Mouse (Mus musculus): ENCODE data around the gene Clk4. TPM values are rescaled to one million over a fixed set of nuclear protein-coding genes. Genes with fewer than 3 reads are reported as not detected.

The Clk4 gene
- 90.0 and 96.8 TPM in 2 replicates for polyA plus RNA-seq (2015; fragmentation: Nextera tagmentation; extraction: Ambion mirVana)

DNA sequence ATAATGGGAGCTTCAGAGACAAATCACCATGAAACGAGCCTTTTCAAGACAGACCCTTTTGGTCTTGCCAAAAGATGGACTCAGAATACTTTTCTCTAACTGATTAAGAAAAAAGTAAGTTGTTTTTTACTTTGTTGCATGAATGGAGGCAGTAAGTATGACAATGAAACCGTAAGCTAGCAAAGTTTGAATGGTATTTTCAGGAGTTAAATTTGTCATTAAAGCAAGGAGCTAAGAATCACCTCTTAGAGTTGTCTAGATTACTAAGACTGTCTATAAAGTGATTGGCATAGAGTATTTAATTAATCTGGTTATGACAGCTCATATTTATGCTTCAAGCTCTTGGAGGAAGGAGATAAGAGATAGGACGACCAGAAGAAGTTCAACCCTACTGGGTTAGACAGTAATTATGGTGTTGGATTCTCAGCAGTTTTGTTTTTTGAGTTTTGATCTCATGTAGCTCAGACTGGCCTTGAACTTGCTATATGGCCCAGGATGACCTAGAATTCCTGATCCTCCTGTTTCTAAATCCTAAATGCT is at the start of gene Clk4:
TSS of gene Clk4 (plus strand) at position 51 of the 540 bp plus-strand sequence.
- Histone ChIP-seq H3K4me1 (replicated peaks; ENCODE audit: insufficient read depth, low read length) (peaks cover 13% of the 10 kb centered on the region; the same call in 1 of the 2 replicates), H3K9me3 (replicated peaks; ENCODE audit: low read length) (no peaks in the 10 kb centered on the region), H3K36me3 (ENCODE audit: insufficient read depth, low read length) (no peaks in the 10 kb centered on the region), H3K27ac (peak within 1 kb of the TSS; percentile 81), H3K4me3 (replicated peaks; ENCODE audit: low read depth, low read length) (peak within 1 kb of the TSS; percentile 85), H3K9ac (ENCODE audit: low read depth, low read length) (peak within 1 kb of the TSS; percentile 96), H3K27me3 (ENCODE audit: insufficient read depth, low read length) (no peaks in the 10 kb centered on the region), H3K4me2 (ENCODE audit: low read length) (peak within 1 kb of the TSS; percentile 81)
- ATAC-seq (replicated peaks; ENCODE audit: low FRiP score, low read depth): no peak
- 85% methylated on average over 3 of the region's 3 CpGs for WGBS
- TF ChIP-seq CTCF (IDR thresholded peaks at IDR 0.05; ENCODE audit: low read depth): no peak
- no peak for DNase-seq (ENCODE audit: low spot score)

DNA sequence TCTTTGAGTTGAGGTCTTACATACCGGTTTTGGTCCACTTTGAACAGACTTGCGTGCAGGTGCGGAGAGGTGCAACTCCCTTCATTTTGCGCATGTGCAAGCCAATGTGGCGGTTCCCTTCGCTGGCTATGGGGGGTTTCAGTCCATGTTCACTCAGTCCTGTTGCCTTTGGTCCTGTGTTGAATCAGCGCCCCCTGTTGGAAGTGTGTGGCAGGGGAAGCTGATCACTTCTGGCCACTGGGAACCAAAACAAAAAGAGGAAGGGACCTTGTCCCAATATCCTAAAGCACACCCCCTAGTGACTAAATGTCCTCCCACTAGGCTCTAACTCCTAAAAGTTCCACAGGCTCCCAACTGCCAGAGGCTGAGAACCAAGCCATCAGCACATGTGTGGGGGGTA is 47.5 kb upstream of the Clk4 start:
- Histone ChIP-seq H3K27ac (no peak overlapping the region), H3K27me3 (ENCODE audit: insufficient read depth, low read length) (no peaks in the 10 kb centered on the region), H3K4me2 (ENCODE audit: low read length) (no peak overlapping the region), H3K36me3 (ENCODE audit: insufficient read depth, low read length) (no peaks in the 10 kb centered on the region), H3K9ac (ENCODE audit: low read depth, low read length) (no peak overlapping the region), H3K4me3 (replicated peaks; ENCODE audit: low read depth, low read length) (no peak overlapping the region), H3K4me1 (replicated peaks; ENCODE audit: insufficient read depth, low read length) (no peaks in the 10 kb centered on the region), H3K9me3 (replicated peaks; ENCODE audit: low read length) (no peaks in the 10 kb centered on the region)
- DNase-seq (ENCODE audit: low spot score) (no peak), ATAC-seq (replicated peaks; ENCODE audit: low FRiP score, low read depth) (no peak)
- 89% methylated on average over 7 of the region's 7 CpGs for WGBS
- TF ChIP-seq CTCF (IDR thresholded peaks at IDR 0.05; ENCODE audit: low read depth): 0 out of 2 replicates have a peak, but pooled peaks have one; percentile 12

DNA sequence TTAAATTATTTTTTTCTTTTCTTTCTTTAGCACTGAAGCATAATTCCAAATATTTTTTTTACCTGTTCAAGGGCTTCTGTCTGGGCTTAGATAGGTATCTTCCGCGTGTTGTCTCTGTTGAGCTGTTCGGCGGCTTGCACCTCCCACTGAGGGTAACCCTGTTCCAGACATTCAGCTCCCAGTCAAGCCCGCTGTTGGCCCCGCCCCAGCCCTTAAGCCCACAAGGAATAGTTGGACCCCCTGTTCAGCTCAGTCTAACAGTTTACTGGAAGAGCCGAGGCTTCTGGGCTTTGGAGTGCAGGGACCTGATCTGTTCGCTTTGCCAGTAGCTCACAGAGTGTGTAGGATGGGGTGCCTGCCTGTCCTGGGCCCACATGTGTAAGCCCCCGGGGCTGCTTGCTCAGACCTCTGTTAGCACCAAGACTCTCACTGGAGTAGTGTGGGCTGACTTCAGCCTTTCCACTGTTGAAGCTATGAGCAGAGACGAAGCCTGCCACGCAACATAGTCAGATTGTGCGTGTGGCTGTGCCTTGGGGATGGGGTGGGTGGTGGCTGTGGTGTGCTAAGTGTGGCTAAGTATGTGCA is 42.0 kb upstream of the Clk4 start:
- no peak for ATAC-seq (replicated peaks; ENCODE audit: low FRiP score, low read depth)
- no peak for TF ChIP-seq CTCF (IDR thresholded peaks at IDR 0.05; ENCODE audit: low read depth)
- DNase-seq (ENCODE audit: low spot score): no peak
- Histone ChIP-seq H3K4me2 (ENCODE audit: low read length) (no peak overlapping the region), H3K4me3 (replicated peaks; ENCODE audit: low read depth, low read length) (no peak overlapping the region), H3K9ac (ENCODE audit: low read depth, low read length) (no peak overlapping the region), H3K27me3 (ENCODE audit: insufficient read depth, low read length) (no peaks in the 10 kb centered on the region), H3K27ac (no peak overlapping the region), H3K36me3 (ENCODE audit: insufficient read depth, low read length) (no peaks in the 10 kb centered on the region), H3K4me1 (replicated peaks; ENCODE audit: insufficient read depth, low read length) (no peaks in the 10 kb centered on the region), H3K9me3 (replicated peaks; ENCODE audit: low read length) (no peaks in the 10 kb centered on the region)
- 87% methylated on average over 12 of the region's 12 CpGs for WGBS

DNA sequence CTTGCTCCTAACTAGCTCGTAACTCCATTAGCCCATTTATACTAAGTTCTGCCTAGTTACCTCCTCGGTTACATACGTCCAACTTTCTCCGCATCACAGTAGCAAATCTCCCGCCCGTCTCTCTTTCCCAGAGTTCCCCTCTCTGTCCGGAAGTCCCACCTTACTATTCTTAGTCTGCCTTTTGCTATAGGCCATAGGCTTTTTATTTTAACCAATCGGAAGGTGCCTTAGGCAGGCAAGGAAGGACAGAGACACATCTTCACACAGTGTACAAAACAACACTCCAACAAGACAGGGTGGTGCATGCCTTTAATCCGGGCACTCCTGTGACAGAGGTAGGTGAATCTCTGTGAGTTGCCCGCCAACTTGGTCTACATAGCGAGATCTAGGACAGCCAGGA is 41.2 kb upstream of the Clk4 start, which contains the start of gene Gm12569:
TSS of gene Gm12569 (plus strand) at position 166 of the 400 bp plus-strand sequence.
- ATAC-seq (replicated peaks; ENCODE audit: low FRiP score, low read depth): no peak
- no peaks in the 10 kb centered on the region for H3K27me3 ChIP-seq (ENCODE audit: insufficient read depth, low read length)
- H3K9me3 ChIP-seq (replicated peaks; ENCODE audit: low read length): no peaks in the 10 kb centered on the region
- H3K27ac ChIP-seq: no peak within 1 kb of the TSS
- WGBS: 95% methylated on average over 11 of the region's 11 CpGs
- H3K4me2 ChIP-seq (ENCODE audit: low read length): no peak within 1 kb of the TSS
- DNase-seq (ENCODE audit: low spot score): no peak
- H3K36me3 ChIP-seq (ENCODE audit: insufficient read depth, low read length): no peaks in the 10 kb centered on the region
- H3K4me1 ChIP-seq (replicated peaks; ENCODE audit: insufficient read depth, low read length): no peaks in the 10 kb centered on the region
- H3K9ac ChIP-seq (ENCODE audit: low read depth, low read length): no peak within 1 kb of the TSS
- no peak within 1 kb of the TSS for H3K4me3 ChIP-seq (replicated peaks; ENCODE audit: low read depth, low read length)
- no peak for TF ChIP-seq CTCF (IDR thresholded peaks at IDR 0.05; ENCODE audit: low read depth)

DNA sequence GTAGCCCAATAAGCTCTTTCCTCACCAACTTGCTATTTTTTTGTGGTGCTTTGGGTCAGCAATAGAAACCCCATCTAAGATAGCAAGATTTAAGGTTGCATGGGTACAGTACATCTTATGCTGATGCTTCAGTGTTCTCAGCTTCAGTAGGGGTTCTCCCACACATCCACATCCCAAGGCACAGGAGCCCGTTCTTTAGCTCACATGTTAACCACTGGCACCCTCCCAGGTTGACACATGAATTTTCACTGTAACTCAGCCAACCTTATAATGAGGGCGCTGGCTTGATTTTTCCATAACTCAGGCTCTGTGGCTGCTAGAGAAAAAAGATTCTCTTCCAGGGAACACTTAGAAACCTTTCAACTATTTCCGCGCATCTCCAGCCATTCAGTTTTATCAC is 34.4 kb upstream of the Clk4 start:
- H3K27me3 ChIP-seq (ENCODE audit: insufficient read depth, low read length): no peaks in the 10 kb centered on the region
- H3K36me3 ChIP-seq (ENCODE audit: insufficient read depth, low read length): no peaks in the 10 kb centered on the region
- no peaks in the 10 kb centered on the region for H3K9me3 ChIP-seq (replicated peaks; ENCODE audit: low read length)
- H3K4me2 ChIP-seq (ENCODE audit: low read length): no peak overlapping the region
- 83% methylated on average over 4 of the region's 4 CpGs for WGBS
- H3K4me1 ChIP-seq (replicated peaks; ENCODE audit: insufficient read depth, low read length): no peaks in the 10 kb centered on the region
- TF ChIP-seq CTCF (IDR thresholded peaks at IDR 0.05; ENCODE audit: low read depth): no peak
- H3K9ac ChIP-seq (ENCODE audit: low read depth, low read length): no peak overlapping the region
- no peak overlapping the region for H3K4me3 ChIP-seq (replicated peaks; ENCODE audit: low read depth, low read length)
- H3K27ac ChIP-seq: no peak overlapping the region
- no peak for DNase-seq (ENCODE audit: low spot score)
- no peak for ATAC-seq (replicated peaks; ENCODE audit: low FRiP score, low read depth)

DNA sequence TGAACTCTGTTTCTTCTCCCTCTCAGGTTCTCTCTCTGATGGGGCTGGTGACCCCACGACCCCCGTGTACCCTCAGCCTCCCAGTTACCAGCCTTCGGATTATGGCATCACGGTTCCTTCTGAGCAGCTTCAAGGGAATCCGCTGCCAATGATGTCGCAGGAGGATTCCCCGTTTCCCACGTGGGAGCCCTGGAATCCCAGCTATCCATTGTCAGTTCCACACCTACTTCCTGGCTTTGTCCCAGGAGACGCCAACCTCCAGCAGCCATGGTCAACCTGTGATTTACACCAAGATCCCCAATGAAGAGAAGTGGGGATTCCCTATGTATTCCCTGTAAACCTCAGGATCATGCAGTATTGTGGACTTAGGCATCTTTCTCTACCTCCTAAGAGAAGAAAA is 26.9 kb upstream of the Clk4 start:
- H3K27ac ChIP-seq: no peak overlapping the region
- H3K4me3 ChIP-seq (replicated peaks; ENCODE audit: low read depth, low read length): no peak overlapping the region
- 86% methylated on average over 9 of the region's 9 CpGs for WGBS
- H3K9me3 ChIP-seq (replicated peaks; ENCODE audit: low read length): no peaks in the 10 kb centered on the region
- no peak overlapping the region for H3K9ac ChIP-seq (ENCODE audit: low read depth, low read length)
- H3K4me1 ChIP-seq (replicated peaks; ENCODE audit: insufficient read depth, low read length): no peaks in the 10 kb centered on the region
- ATAC-seq (replicated peaks; ENCODE audit: low FRiP score, low read depth) (no peak), DNase-seq (ENCODE audit: low spot score) (no peak)
- no peak for TF ChIP-seq CTCF (IDR thresholded peaks at IDR 0.05; ENCODE audit: low read depth)
- H3K27me3 ChIP-seq (ENCODE audit: insufficient read depth, low read length): no peaks in the 10 kb centered on the region
- H3K4me2 ChIP-seq (ENCODE audit: low read length): no peak overlapping the region
- H3K36me3 ChIP-seq (ENCODE audit: insufficient read depth, low read length): no peaks in the 10 kb centered on the region

Measured in kidney, postnatal 0 days (tissue).